Mouse (Mus musculus): Measurements from ENCODE around the gene Slc9a3r2. TPM values are rescaled to one million over a fixed set of nuclear protein-coding genes. Genes with fewer than 3 reads are reported as not detected.

The Slc9a3r2 gene
- polyA plus RNA-seq, 2 experiments from 2014 or later, result not detected

GRCm38 (mm10) chr17:24591695-24592094 lies 58.4 kb downstream of the Slc9a3r2 start:
- no peak for ATAC-seq

- no peak for ATAC-seq
Measured at GRCm38 (mm10) chr17:24590943-24591342, 59.2 kb downstream of the Slc9a3r2 start.

Other genes starting within 250 kb of the Slc9a3r2 start
- gene Rnps1, start 235.8 kb downstream of the Slc9a3r2 start, polyA plus RNA-seq (2017; shearing (Covaris generic)), result 100 to 1,000 TPM; 127 to 181 TPM
- 10 to 100 TPM; 50.3 to 57.7 TPM for gene Eci1, start 223.7 kb downstream of the Slc9a3r2 start, polyA plus RNA-seq (2017; shearing (Covaris generic))
- gene Dnase1l2, start 207.2 kb downstream of the Slc9a3r2 start, polyA plus RNA-seq (2017; shearing (Covaris generic)), result 1 to 10 TPM; 7.4 to 8.3 TPM
- 10 to 100 TPM; 34.3 to 62.8 TPM for gene E4f1, start 180.0 kb downstream of the Slc9a3r2 start, polyA plus RNA-seq (2017; shearing (Covaris generic))
- 1 to 10 TPM; 4.1 to 5.3 TPM for gene Pgp, start 179.9 kb downstream of the Slc9a3r2 start, polyA plus RNA-seq (2017; shearing (Covaris generic))
- not detected for gene Bricd5, start 176.4 kb downstream of the Slc9a3r2 start, polyA plus RNA-seq (2017; shearing (Covaris generic))
- gene Mlst8, start 171.2 kb downstream of the Slc9a3r2 start, polyA plus RNA-seq (2017; shearing (Covaris generic)), result 10 to 100 TPM; 14.3 to 25.8 TPM
- gene Caskin1, start 161.7 kb downstream of the Slc9a3r2 start, polyA plus RNA-seq (2017; shearing (Covaris generic)), result under 1 TPM; 0.16 TPM
- 10 to 100 TPM; 52.8 to 72.1 TPM for gene Traf7, start 122.4 kb downstream of the Slc9a3r2 start, polyA plus RNA-seq (2017; shearing (Covaris generic))
- 1 to 10 TPM; 4.0 to 5.0 TPM for gene Rab26, start 116.1 kb downstream of the Slc9a3r2 start, polyA plus RNA-seq (2017; shearing (Covaris generic))
- 10 to 100 TPM; 16.8 to 34.7 TPM for gene Pkd1, start 100.5 kb downstream of the Slc9a3r2 start, polyA plus RNA-seq (2017; shearing (Covaris generic))
- 10 to 100 TPM; 20.5 to 28.2 TPM for gene Tsc2, start 17.7 kb downstream of the Slc9a3r2 start, polyA plus RNA-seq (2017; shearing (Covaris generic))
- gene Nthl1, start 17.6 kb downstream of the Slc9a3r2 start, polyA plus RNA-seq (2017; shearing (Covaris generic)), result 1 to 10 TPM; 3.1 to 6.0 TPM
- not detected for gene Npw, start 8.1 kb upstream of the Slc9a3r2 start, polyA plus RNA-seq (2017; shearing (Covaris generic))
- 1 to 10 TPM; 3.7 to 5.4 TPM for gene Zfp598, start 19.4 kb upstream of the Slc9a3r2 start, polyA plus RNA-seq (2017; shearing (Covaris generic))
- gene Syngr3, start 39.6 kb upstream of the Slc9a3r2 start, polyA plus RNA-seq (2017; shearing (Covaris generic)), result 1 to 10 TPM; 1.1 TPM
- 10 to 100 TPM; 13.5 to 21.7 TPM for gene Gfer, start 45.8 kb upstream of the Slc9a3r2 start, polyA plus RNA-seq (2017; shearing (Covaris generic))
- gene Noxo1, start 45.9 kb upstream of the Slc9a3r2 start, polyA plus RNA-seq (2017; shearing (Covaris generic)), result 1 to 10 TPM; 1.2 to 1.4 TPM
- 10 to 100 TPM; 38.1 to 71.3 TPM for gene Tbl3, start 57.3 kb upstream of the Slc9a3r2 start, polyA plus RNA-seq (2017; shearing (Covaris generic))
- not detected for gene Rnf151, start 67.7 kb upstream of the Slc9a3r2 start, polyA plus RNA-seq (2017; shearing (Covaris generic))
- gene Rps2, start 67.8 kb upstream of the Slc9a3r2 start, polyA plus RNA-seq (2017; shearing (Covaris generic)), result 100 to 1,000 TPM; 608 to 780 TPM
- 100 to 1,000 TPM; 227 to 245 TPM for gene Ndufb10, start 74.2 kb upstream of the Slc9a3r2 start, polyA plus RNA-seq (2017; shearing (Covaris generic))
- gene Rpl3l, start 77.5 kb upstream of the Slc9a3r2 start, polyA plus RNA-seq (2017; shearing (Covaris generic)), result not detected
- gene Msrb1, start 86.3 kb upstream of the Slc9a3r2 start, polyA plus RNA-seq (2017; shearing (Covaris generic)), result 10 to 100 TPM; 29.3 to 30.1 TPM
- gene Hs3st6, start 102.7 kb upstream of the Slc9a3r2 start, polyA plus RNA-seq (2017; shearing (Covaris generic)), result not detected
- under 1 TPM in 1 of 2 experiments, not detected in 1; 0.24 TPM for gene Meiob, start 154.0 kb upstream of the Slc9a3r2 start, polyA plus RNA-seq (2017; shearing (Covaris generic))
- 10 to 100 TPM; 27.0 to 31.8 TPM for gene Hagh, start 189.8 kb upstream of the Slc9a3r2 start, polyA plus RNA-seq (2017; shearing (Covaris generic))
- 1 to 10 TPM; 2.7 to 2.8 TPM for gene Fahd1, start 200.0 kb upstream of the Slc9a3r2 start, polyA plus RNA-seq (2017; shearing (Covaris generic))
- not detected for gene Igfals, start 215.7 kb upstream of the Slc9a3r2 start, polyA plus RNA-seq (2017; shearing (Covaris generic))
- 100 to 1,000 TPM in 1 of 2 experiments, 10 to 100 TPM in 1; 76.6 to 104 TPM for gene Nubp2, start 236.0 kb upstream of the Slc9a3r2 start, polyA plus RNA-seq (2017; shearing (Covaris generic))
- 10 to 100 TPM; 53.0 to 59.5 TPM for gene Spsb3, start 236.3 kb upstream of the Slc9a3r2 start, polyA plus RNA-seq (2017; shearing (Covaris generic))
- 10 to 100 TPM; 19.9 to 41.4 TPM for gene Eme2, start 244.8 kb upstream of the Slc9a3r2 start, polyA plus RNA-seq (2017; shearing (Covaris generic))
- 10 to 100 TPM; 74.5 to 78.5 TPM for gene Mrps34, start 244.8 kb upstream of the Slc9a3r2 start, polyA plus RNA-seq (2017; shearing (Covaris generic))
- 10 to 100 TPM; 40.7 to 52.5 TPM for gene Nme3, start 246.2 kb upstream of the Slc9a3r2 start, polyA plus RNA-seq (2017; shearing (Covaris generic))